Mouse (Mus musculus) heart, adult 2 months (tissue): ENCODE measurements around the gene Wrap53.

Experiments
- CTCF ChIP-seq: fragments of 200-600 bp; IDR thresholded peaks from 2 replicates; pipeline ENCODE4 v1.8.1; 2022; ENCODE audit warnings: antibody characterized with exemption, mild to moderate bottlenecking, moderate library complexity
- EP300 ChIP-seq: fragments of 200-500 bp; IDR thresholded peaks from 2 replicates; pipeline ENCODE4 v1.6.1; 2011; ENCODE audit warnings: low read depth, low read length, control low read depth; ENCODE audit not compliant: insufficient read depth
- POLR2A ChIP-seq: fragments of 200-500 bp; IDR thresholded peaks from 2 replicates; pipeline ENCODE4 v1.6.1; 2011; ENCODE audit warnings: mild to moderate bottlenecking, low read depth, low read length, control low read depth; ENCODE audit not compliant: insufficient read depth

DNA sequence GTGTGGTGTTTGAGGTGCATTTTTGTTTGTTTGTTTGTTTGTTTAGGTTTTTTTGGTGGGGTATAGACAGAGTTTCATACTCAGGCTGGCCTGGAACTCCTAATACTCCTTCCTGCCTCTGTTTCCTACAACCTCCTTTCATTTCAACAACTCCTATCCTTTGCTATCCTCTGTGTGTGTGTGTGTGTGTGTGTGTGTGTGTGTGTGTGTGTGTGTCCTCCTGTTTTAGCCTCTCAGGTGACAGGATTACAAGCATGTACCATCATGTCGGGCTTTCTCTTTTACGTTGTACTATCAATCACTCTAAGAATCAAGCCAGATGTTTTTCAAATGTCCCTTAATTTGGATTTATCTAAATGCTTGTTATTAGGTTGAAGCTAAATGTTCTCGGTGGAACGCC, 53.4 kb downstream of the Wrap53 start:
- no peak for TF ChIP-seq EP300
- TF ChIP-seq CTCF = no peak
- TF ChIP-seq POLR2A = no peak
